Mouse (Mus musculus) lung, postnatal 0 days (tissue): ENCODE measurements around the gene Sox6.

ENCODE experiments used
- CTCF ChIP-seq: IDR thresholded peaks from 2 replicates; pipeline ENCODE4 v1.5.1; 2016; ENCODE audit warnings: antibody characterized with exemption, mild to moderate bottlenecking
- EP300 ChIP-seq: IDR thresholded peaks from 2 replicates; pipeline ENCODE4 v1.6.1; 2016; ENCODE audit warnings: antibody characterized with exemption, mild to moderate bottlenecking, control low read depth

DNA sequence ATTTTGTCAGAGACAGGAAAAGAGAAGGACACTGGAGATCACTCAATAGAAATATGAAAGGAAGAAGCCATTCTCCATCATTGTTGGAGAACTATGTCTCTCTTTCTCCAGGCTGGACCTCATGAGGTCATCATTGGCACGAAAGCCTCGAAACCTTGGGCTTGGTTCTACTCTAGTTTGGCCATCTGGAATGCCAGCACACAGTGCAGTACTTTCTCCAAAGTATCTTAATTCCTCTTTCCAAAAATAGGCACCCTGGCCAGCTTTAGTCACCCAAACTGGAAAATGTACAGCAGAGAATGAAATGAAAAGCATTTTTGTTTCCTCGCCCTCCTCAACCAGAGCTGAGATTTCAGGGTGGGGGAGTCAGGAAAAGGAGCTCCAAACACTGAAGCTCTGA is 213.3 kb downstream of the Sox6 start:
- TF ChIP-seq CTCF (no peak), EP300 (no peak)
